Mouse (Mus musculus) neural tube, postnatal 0 days (tissue): ENCODE measurements around the gene Zfp968. TPM values are rescaled to one million over a fixed set of nuclear protein-coding genes. Genes with fewer than 3 reads are reported as not detected.

ENCODE experiments used
- polyA plus RNA-seq: library from polyadenylated mRNA; unstranded; fragments of >200 nt; fragmentation: Nextera tagmentation; extraction: Ambion mirVana; gene quantifications from 2 replicates; pipeline ENCODE4 v1.2.1, GENCODE M21; 2015

The Zfp968 gene
- 6.5 and 7.8 TPM in 2 replicates for polyA plus RNA-seq

DNA sequence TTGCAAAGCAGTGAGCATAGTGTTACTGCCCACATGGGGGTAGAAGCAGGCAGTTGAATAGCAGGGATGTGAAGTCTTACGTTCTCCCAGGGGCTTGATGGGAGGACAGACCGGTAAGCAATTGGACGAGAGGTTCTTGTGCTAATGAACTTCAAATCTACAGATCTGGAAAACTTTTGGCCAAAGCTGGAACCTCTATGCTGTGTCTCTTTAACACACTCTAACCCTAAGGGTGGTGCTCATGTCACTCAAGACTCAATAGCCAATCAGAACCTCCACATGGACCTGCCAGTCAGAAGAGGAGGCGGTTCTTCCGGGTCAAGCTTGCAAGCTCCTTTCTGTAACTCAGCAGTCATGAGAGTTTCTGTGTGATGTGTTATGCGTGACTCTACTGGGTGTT is at the start of gene Zfp968:
Gene Zfp968, plus strand, starts transcription at position 301 of the 400 bp plus-strand sequence.

DNA sequence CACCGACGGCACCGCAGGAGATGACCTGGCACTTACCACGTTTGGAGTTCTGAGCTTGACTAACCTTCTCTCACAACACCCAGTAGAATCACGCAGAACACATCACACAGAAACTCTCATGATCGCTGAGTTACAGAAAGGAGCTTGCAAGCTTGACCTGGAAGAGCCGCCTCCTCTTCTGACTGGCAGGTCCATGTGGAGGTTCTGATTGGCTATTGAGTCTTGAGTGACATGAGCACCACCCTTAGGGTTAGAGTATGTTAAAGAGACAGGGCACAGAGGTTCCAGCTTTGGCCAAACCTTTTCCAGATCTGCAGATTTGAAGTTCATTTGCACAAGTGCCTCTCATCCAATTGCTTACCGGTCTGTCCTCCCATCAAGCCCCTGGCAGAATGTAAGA is 34.1 kb upstream of the Zfp968 start, which contains the start of gene Gm4631:
Gene Gm4631, minus strand, starts transcription at position 101 of the 400 bp plus-strand sequence.

Other genes with a start within 250 kb of the Zfp968 start
- gene Gm14399, start 230.4 kb upstream of the Zfp968 start, polyA plus RNA-seq = 5.7 and 6.2 TPM in 2 replicates
- 0.65 and 0.66 TPM in 2 replicates for gene Gm14443, start 196.6 kb upstream of the Zfp968 start, polyA plus RNA-seq
- gene Gm14391, start 165.5 kb upstream of the Zfp968 start, polyA plus RNA-seq = 9.4 and 9.5 TPM in 2 replicates
- gene Gm14440, start 97.3 kb upstream of the Zfp968 start, polyA plus RNA-seq = not detected in 2 replicates
- gene Gm4631, start 34.2 kb upstream of the Zfp968 start, polyA plus RNA-seq = 10.3 and 11.6 TPM in 2 replicates
- 25.7 and 38.9 TPM in 2 replicates for gene Gm4724, start 63.4 kb downstream of the Zfp968 start, polyA plus RNA-seq
- gene Zfp965, start 97.5 kb downstream of the Zfp968 start, polyA plus RNA-seq = 9.8 and 10.0 TPM in 2 replicates